Mouse (Mus musculus) forebrain, embryonic 11.5 days (tissue): ENCODE measurements at regions not wholly inside any gene's neighbourhood (a gene's known extent, or its start where the extent isn't known, plus 50 kb on each side); places are given as distances from the start of the nearest gene placed in this dataset.

Experiments
- ATAC-seq: fragments of 200-750 bp; cut with Nextera tagmentation; replicated peaks from 2 replicates; pipeline ENCODE4 v1.8.0; 2017; ENCODE audit warnings: moderate TSS enrichment; ENCODE audit not compliant: low FRiP score
- DNase-seq: peaks from one replicate; pipeline ENCODE4 v3.0.0-alpha.2; 2017; ENCODE audit warnings: low spot score
- H3K27ac ChIP-seq: fragments of 300-500 bp; sonication (generic); 2 replicates; pipeline ENCODE4 v1.5.1; 2014; ENCODE audit warnings: low read depth, low read length
- H3K27me3 ChIP-seq: fragments of 300-500 bp; sonication (generic); 2 replicates; pipeline ENCODE4 v1.6.1; 2014; ENCODE audit warnings: mild to moderate bottlenecking, low read length, mixed read lengths; ENCODE audit not compliant: control insufficient read depth, insufficient read depth
- H3K36me3 ChIP-seq: fragments of 300-500 bp; sonication (generic); 2 replicates; pipeline ENCODE4 v1.6.1; 2014; ENCODE audit warnings: mild to moderate bottlenecking, low read length, moderate library complexity, mixed read lengths; ENCODE audit not compliant: control insufficient read depth, insufficient read depth
- H3K4me1 ChIP-seq: fragments of 300-500 bp; sonication (generic); replicated peaks from 2 replicates; pipeline ENCODE4 v1.6.1; 2014; ENCODE audit warnings: low read length, mixed read lengths; ENCODE audit not compliant: control insufficient read depth, insufficient read depth
- H3K4me2 ChIP-seq: fragments of 300-500 bp; sonication (generic); 2 replicates; pipeline ENCODE4 v1.6.1; 2014; ENCODE audit warnings: low read depth, mild to moderate bottlenecking, low read length, moderate library complexity, mixed read lengths; ENCODE audit not compliant: severe bottlenecking
- H3K4me3 ChIP-seq: fragments of 300-500 bp; sonication (generic); 2 replicates; pipeline ENCODE4 v1.5.1; 2014; ENCODE audit warnings: low read depth, low read length
- H3K9ac ChIP-seq: fragments of 300-500 bp; sonication (generic); 2 replicates; pipeline ENCODE4 v1.6.1; 2014; ENCODE audit warnings: low read length
- H3K9me3 ChIP-seq: fragments of 300-500 bp; sonication (generic); 2 replicates; pipeline ENCODE4 v1.6.1; 2016; ENCODE audit warnings: low read length, mixed read lengths; ENCODE audit not compliant: control insufficient read depth
- WGBS: fragments of 180-500 bp; shearing (Covaris S2); extraction: QIAGEN DNeasy Blood & Tissue Kit; methylation state at CpG from one replicate; pipeline ENCODE4 v1.1.7; 2014; 5-methylcytosine and 5-hydroxymethylcytosine counted together

- H3K4me3 ChIP-seq: no peak overlapping the region
- no peaks in the 10 kb centered on the region for H3K9me3 ChIP-seq
- DNase-seq (no peak), ATAC-seq (peak; percentile 84)
- H3K4me2 ChIP-seq: no peak overlapping the region
- no peak overlapping the region for H3K27ac ChIP-seq
- 63% methylated on average over 7 of the region's 7 CpGs for WGBS
- H3K27me3 ChIP-seq: no peaks in the 10 kb centered on the region
- H3K36me3 ChIP-seq: no peaks in the 10 kb centered on the region
- no peaks in the 10 kb centered on the region for H3K4me1 ChIP-seq
- no peak overlapping the region for H3K9ac ChIP-seq
Observed at GRCm38 (mm10) chr15:69350053-69350739, 2849.5 kb upstream of the Lrrc6 start.

DNA sequence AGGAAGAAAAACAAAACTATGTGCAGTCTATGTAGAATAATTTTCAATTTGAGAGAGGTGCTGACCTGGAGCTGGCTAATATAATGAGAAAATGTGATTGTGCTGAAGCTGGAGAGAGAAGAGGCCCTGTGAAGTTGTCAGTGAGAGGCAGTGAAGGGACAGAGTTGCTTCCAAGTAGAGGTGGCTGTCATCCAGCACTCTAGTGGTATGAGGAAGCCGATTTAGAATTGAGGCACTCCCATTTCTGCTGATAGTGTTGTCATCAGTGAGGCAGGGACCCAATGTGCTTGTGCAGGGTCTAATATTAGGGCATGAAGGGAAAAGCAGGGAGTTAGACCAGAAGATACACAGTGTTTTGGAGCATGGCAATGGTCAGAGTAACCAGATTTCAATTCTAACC lies 2845.4 kb upstream of the Lrrc6 start:
- H3K9me3 ChIP-seq: no peaks in the 10 kb centered on the region
- no peaks in the 10 kb centered on the region for H3K27me3 ChIP-seq
- H3K9ac ChIP-seq: no peak overlapping the region
- H3K27ac ChIP-seq: no peak overlapping the region
- no peak for ATAC-seq
- no peak overlapping the region for H3K4me2 ChIP-seq
- no peak for DNase-seq
- no peak overlapping the region for H3K4me3 ChIP-seq
- 83% methylated on average over 1 of the region's 1 CpGs for WGBS
- H3K4me1 ChIP-seq: no peaks in the 10 kb centered on the region
- no peaks in the 10 kb centered on the region for H3K36me3 ChIP-seq

DNA sequence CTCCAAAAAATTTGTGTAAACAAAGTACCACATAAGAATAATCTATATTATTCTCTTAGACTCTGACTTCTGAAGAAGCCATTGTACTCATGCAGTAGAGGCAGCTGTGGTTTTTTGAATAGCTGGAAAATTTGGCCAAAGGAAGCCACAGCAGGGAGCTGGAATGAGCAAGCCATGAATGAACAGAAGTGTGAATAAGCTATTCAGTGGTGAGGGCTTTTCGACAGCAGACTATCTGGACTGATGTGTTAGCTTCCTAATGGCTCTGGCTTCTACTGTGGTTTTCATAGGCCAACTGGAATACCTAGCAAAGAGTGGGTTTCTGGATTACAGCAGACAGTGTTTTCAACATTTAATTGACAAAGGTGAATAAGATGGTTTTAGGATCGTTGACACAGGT lies 2842.0 kb upstream of the Lrrc6 start:
- no peaks in the 10 kb centered on the region for H3K27me3 ChIP-seq
- no peak overlapping the region for H3K9ac ChIP-seq
- no peaks in the 10 kb centered on the region for H3K9me3 ChIP-seq
- no peaks in the 10 kb centered on the region for H3K4me1 ChIP-seq
- H3K36me3 ChIP-seq: no peaks in the 10 kb centered on the region
- ATAC-seq: no peak
- H3K4me2 ChIP-seq: no peak overlapping the region
- DNase-seq: no peak
- WGBS: 40% methylated on average over 2 of the region's 2 CpGs
- no peak overlapping the region for H3K4me3 ChIP-seq
- H3K27ac ChIP-seq: no peak overlapping the region

GRCm38 (mm10) chr15:69336491-69336890 lies 2835.8 kb upstream of the Lrrc6 start:
- no peak for DNase-seq

DNA sequence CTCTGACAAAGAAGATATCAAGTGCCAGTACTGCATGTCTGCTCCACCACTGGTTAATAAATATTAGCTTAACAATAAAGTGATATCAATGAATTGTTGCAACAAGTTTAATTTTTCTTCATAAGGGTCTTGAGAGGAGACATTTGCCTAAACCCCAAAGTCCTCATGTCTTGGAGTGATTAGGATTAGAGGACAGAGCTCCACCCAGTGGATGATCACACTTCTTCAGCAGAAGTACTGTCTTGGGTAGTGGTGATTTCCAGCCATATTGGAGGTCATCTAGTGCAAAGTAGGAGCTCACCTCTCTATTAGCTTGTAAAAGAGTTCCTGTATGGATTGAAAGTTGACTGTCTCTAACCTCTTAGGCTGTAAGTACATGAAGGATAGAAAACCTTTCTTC lies 2825.8 kb upstream of the Lrrc6 start:
- Histone ChIP-seq H3K27ac (no peak overlapping the region), H3K4me1 (no peaks in the 10 kb centered on the region), H3K36me3 (no peaks in the 10 kb centered on the region), H3K4me2 (no peak overlapping the region), H3K9me3 (no peaks in the 10 kb centered on the region), H3K4me3 (no peak overlapping the region), H3K27me3 (no peaks in the 10 kb centered on the region), H3K9ac (no peak overlapping the region)
- ATAC-seq (no peak), DNase-seq (no peak)

More at GRCm38 (mm10) chr15:69336491-69336890, 2835.8 kb upstream of the Lrrc6 start:
- Histone ChIP-seq H3K4me2 (no peak overlapping the region), H3K27ac (no peak overlapping the region), H3K36me3 (no peaks in the 10 kb centered on the region), H3K4me3 (no peak overlapping the region), H3K27me3 (no peaks in the 10 kb centered on the region), H3K9ac (no peak overlapping the region), H3K4me1 (no peaks in the 10 kb centered on the region), H3K9me3 (no peaks in the 10 kb centered on the region)
- ATAC-seq: no peak
- 93% methylated on average over 2 of the region's 2 CpGs for WGBS

GRCm38 (mm10) chr15:69303100-69303499 lies 2802.4 kb upstream of the Lrrc6 start:
- no peak overlapping the region for H3K4me2 ChIP-seq
- no peak for DNase-seq
- H3K4me1 ChIP-seq: no peaks in the 10 kb centered on the region
- ATAC-seq: no peak
- H3K9me3 ChIP-seq: no peaks in the 10 kb centered on the region
- H3K9ac ChIP-seq: no peak overlapping the region
- no peak overlapping the region for H3K4me3 ChIP-seq
- H3K36me3 ChIP-seq: no peaks in the 10 kb centered on the region
- no peaks in the 10 kb centered on the region for H3K27me3 ChIP-seq
- 78% methylated on average over 5 of the region's 5 CpGs for WGBS
- H3K27ac ChIP-seq: no peak overlapping the region

GRCm38 (mm10) chr15:69291273-69291672 lies 2790.6 kb upstream of the Lrrc6 start:
- Histone ChIP-seq H3K36me3 (no peaks in the 10 kb centered on the region), H3K9ac (no peak overlapping the region), H3K27me3 (no peaks in the 10 kb centered on the region), H3K4me3 (no peak overlapping the region), H3K4me1 (no peaks in the 10 kb centered on the region), H3K27ac (no peak overlapping the region), H3K4me2 (no peak overlapping the region), H3K9me3 (no peaks in the 10 kb centered on the region)
- DNase-seq: no peak
- WGBS: 71% methylated on average over 1 of the region's 1 CpGs
- ATAC-seq: no peak

DNA sequence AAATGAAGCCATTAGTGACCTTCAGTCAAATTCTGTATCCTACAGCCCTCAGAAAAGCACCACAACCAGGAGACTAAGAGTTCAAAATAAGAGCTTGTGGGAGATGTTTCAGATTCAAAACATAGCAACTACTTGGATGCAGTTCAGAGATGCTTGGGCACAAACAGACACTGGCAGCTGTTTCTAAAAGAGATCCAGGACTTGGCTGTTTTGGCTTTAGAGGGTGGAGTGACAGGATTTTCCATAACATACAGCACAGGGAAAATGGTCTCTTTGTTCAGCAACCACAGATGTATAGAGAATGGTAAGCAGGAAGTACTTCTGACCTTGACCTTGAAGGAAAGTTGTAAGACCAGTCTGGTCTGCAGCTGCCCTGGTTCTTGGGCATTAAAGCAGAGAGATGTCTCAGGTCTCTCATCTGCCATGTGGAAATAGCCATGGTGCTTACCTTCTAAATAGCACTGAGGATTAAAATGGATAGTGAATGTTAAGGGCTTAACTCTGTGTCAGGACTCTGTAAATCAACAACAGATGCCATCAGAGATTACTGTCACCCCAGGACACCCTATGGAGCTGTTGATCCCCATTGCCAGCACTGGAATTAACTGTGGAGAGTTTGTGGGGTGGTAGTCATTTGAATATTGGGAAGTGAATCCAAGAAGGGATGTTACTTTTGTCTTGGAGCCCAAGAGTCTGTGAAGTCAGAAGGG lies 2775.0 kb upstream of the Lrrc6 start:
- Histone ChIP-seq H3K27me3 (no peaks in the 10 kb centered on the region), H3K9ac (no peak overlapping the region), H3K4me3 (no peak overlapping the region), H3K27ac (no peak overlapping the region), H3K4me2 (no peak overlapping the region), H3K4me1 (no peaks in the 10 kb centered on the region), H3K36me3 (no peaks in the 10 kb centered on the region), H3K9me3 (no peaks in the 10 kb centered on the region)
- ATAC-seq (no peak), DNase-seq (no peak)

GRCm38 (mm10) chr15:69274225-69274766 lies 2773.6 kb upstream of the Lrrc6 start:
- 79% methylated on average over 8 of the region's 8 CpGs for WGBS
- no peaks in the 10 kb centered on the region for H3K36me3 ChIP-seq
- H3K4me1 ChIP-seq: no peaks in the 10 kb centered on the region
- H3K4me3 ChIP-seq: no peak overlapping the region
- no peaks in the 10 kb centered on the region for H3K9me3 ChIP-seq
- DNase-seq (no peak), ATAC-seq (no peak)
- no peak overlapping the region for H3K27ac ChIP-seq
- H3K27me3 ChIP-seq: no peaks in the 10 kb centered on the region
- no peak overlapping the region for H3K9ac ChIP-seq
- H3K4me2 ChIP-seq: no peak overlapping the region
